Mouse (Mus musculus) lung, adult 2 months (tissue): ENCODE results near the gene Polr3gl. TPM values are rescaled to one million over a fixed set of nuclear protein-coding genes. Genes with fewer than 3 reads are reported as not detected.
"Not testable (repeated sequence)": the region's sequence is repeated elsewhere in the genome, so short reads cannot be mapped to it uniquely, and the experiment has no call there.

Source experiments
- DNase-seq: peaks from one replicate; pipeline ENCODE4 v3.0.0; 2022
- H3K4me1 ChIP-seq: fragments of 200-500 bp; 2 replicates; pipeline ENCODE4 v1.6.1; 2011; ENCODE audit warnings: low read length; ENCODE audit not compliant: control insufficient read depth, insufficient read depth
- H3K4me3 ChIP-seq: fragments of 200-500 bp; replicated peaks from 2 replicates; pipeline ENCODE3; 2011; ENCODE audit warnings: low read depth, mild to moderate bottlenecking, control low read depth, low read length; ENCODE audit errors: extremely low read depth
- CTCF ChIP-seq: fragments of 200-500 bp; IDR thresholded peaks from 2 replicates; pipeline ENCODE4 v1.5.1; 2011; ENCODE audit warnings: mild to moderate bottlenecking, low read length, control low read depth; ENCODE audit not compliant: insufficient read depth
- POLR2A ChIP-seq: fragments of 200-500 bp; IDR thresholded peaks from 2 replicates; pipeline ENCODE4 v1.6.1; 2011; ENCODE audit warnings: low read depth, mild to moderate bottlenecking, control low read depth, low read length, borderline replicate concordance; ENCODE audit errors: extremely low read depth
- WGBS: fragments of 180-500 bp; shearing (Covaris S2); methylation state at CpG from one replicate; pipeline ENCODE4 v1.1.7; 2018; 5-methylcytosine and 5-hydroxymethylcytosine counted together
- polyA plus RNA-seq: library from polyadenylated mRNA; depleted of rRNA; stranded (reverse); fragments of >200 nt; gene quantifications from 2 replicates; pipeline ENCODE4 v1.2.3, GENCODE M21; 2012

The Polr3gl gene
- polyA plus RNA-seq, 1 experiment: 21.3 TPM

GRCm38 (mm10) chr3:96617941-96618340 is 24.0 kb upstream of the Polr3gl start:
- no peak for DNase-seq
- Histone ChIP-seq H3K4me1 (no peaks in the 10 kb centered on the region), H3K4me3 (no peak overlapping the region)
- TF ChIP-seq CTCF (no peak), POLR2A (no peak)
- 77% methylated on average over 3 of the region's 3 CpGs for WGBS

- TF ChIP-seq POLR2A (no peak), CTCF (no peak)
- no peak for DNase-seq
- 79% methylated on average over 4 of the region's 4 CpGs for WGBS
- Histone ChIP-seq H3K4me1 (0 out of 2 replicates have a peak, but pooled peaks cover 2% of the 10 kb centered on the region), H3K4me3 (no peak overlapping the region)
Observed at GRCm38 (mm10) chr3:96606618-96607017, 12.6 kb upstream of the Polr3gl start.

- not testable (repeated sequence) for H3K4me1 ChIP-seq, H3K4me3 ChIP-seq, DNase-seq
- 86% methylated on average over 4 of the region's 4 CpGs for WGBS
Observed at GRCm38 (mm10) chr3:96606007-96606406, 12.0 kb upstream of the Polr3gl start.

- H3K4me1 ChIP-seq: 0 out of 2 replicates have a peak, but pooled peaks cover 2% of the 10 kb centered on the region
- 53% methylated on average over 5 of the region's 5 CpGs for whole genome bisulfite sequencing
- no peak for TF ChIP-seq CTCF
- no peak for TF ChIP-seq POLR2A
- H3K4me3 ChIP-seq: no peak overlapping the region
- no peak for DNase-seq
Observed at GRCm38 (mm10) chr3:96603311-96603710, 9.3 kb upstream of the Polr3gl start.

GRCm38 (mm10) chr3:96602704-96603084 is 8.7 kb upstream of the Polr3gl start:
- TF ChIP-seq CTCF (no peak), POLR2A (no peak)
- no peak overlapping the region for H3K4me3 ChIP-seq
- no peak for DNase-seq
- WGBS: 18% methylated on average over 5 of the region's 5 CpGs
- peaks cover 4% of the 10 kb centered on the region for H3K4me1 ChIP-seq

- DNase-seq: no peak
- Histone ChIP-seq H3K4me3 (peak overlapping the region; percentile 45), H3K4me1 (peaks cover 7% of the 10 kb centered on the region)
- TF ChIP-seq POLR2A: no peak
- TF ChIP-seq CTCF: no peak
- 29% methylated on average over 10 of the region's 10 CpGs for WGBS
Observed at GRCm38 (mm10) chr3:96601941-96602703, 8.1 kb upstream of the Polr3gl start.

- peak overlapping the region; percentile 74 for H3K4me3 ChIP-seq
- no peak for TF ChIP-seq CTCF
- TF ChIP-seq POLR2A: peak; percentile 77; the same call in 1 of the 2 replicates
- peak; percentile 63 for DNase-seq
- 2% methylated on average over 31 of the region's 40 CpGs for WGBS
- peaks cover 12% of the 10 kb centered on the region for H3K4me1 ChIP-seq
Observed at GRCm38 (mm10) chr3:96601251-96601787, 7.3 kb upstream of the Polr3gl start.

- DNase-seq: peak; percentile 86
- WGBS: under 1% methylated on average over 27 of the region's 27 CpGs
- H3K4me1 ChIP-seq: peaks cover 12% of the 10 kb centered on the region
- peak within 1 kb of the TSS; percentile 74 for H3K4me3 ChIP-seq
- no peak for TF ChIP-seq CTCF
- TF ChIP-seq POLR2A: peak; percentile 59; the same call in 1 of the 2 replicates
Observed at GRCm38 (mm10) chr3:96600639-96601250, 6.8 kb upstream of the Polr3gl start, which contains the start of gene Lix1l. Gene Lix1l (plus strand): TSS chr3:96601149.

GRCm38 (mm10) chr3:96599411-96599810 is 5.4 kb upstream of the Polr3gl start:
- Histone ChIP-seq H3K4me3 (no peak overlapping the region), H3K4me1 (peaks cover 12% of the 10 kb centered on the region)
- DNase-seq: no peak
- WGBS: 89% methylated on average over 3 of the region's 3 CpGs
- TF ChIP-seq CTCF: no peak
- no peak for TF ChIP-seq POLR2A

- H3K4me3 ChIP-seq: no peak overlapping the region
- TF ChIP-seq POLR2A (no peak), CTCF (no peak)
- WGBS: 73% methylated on average over 8 of the region's 8 CpGs
- no peak for DNase-seq
- H3K4me1 ChIP-seq: peaks cover 12% of the 10 kb centered on the region
Observed at GRCm38 (mm10) chr3:96599069-96599393, 5.0 kb upstream of the Polr3gl start.
